Mouse (Mus musculus) lung, embryonic 16.5 days (tissue): ENCODE data around the gene Sestd1. TPM values are rescaled to one million over a fixed set of nuclear protein-coding genes. Genes with fewer than 3 reads are reported as not detected.

Experiments
- polyA plus RNA-seq: library from polyadenylated mRNA; unstranded; fragments of >200 nt; fragmentation: Nextera tagmentation; extraction: Ambion mirVana; gene quantifications from 2 replicates; pipeline ENCODE4 v1.2.1, GENCODE M21; 2015

Gene Sestd1
- polyA plus RNA-seq, 1 experiment from 2014 or later: 14.8 TPM

Other genes starting within 250 kb of the Sestd1 start
- gene Ccdc141, start 110.0 kb downstream of the Sestd1 start, polyA plus RNA-seq: 19.6 and 25.1 TPM in 2 replicates